Mouse (Mus musculus) lung, postnatal 0 days (tissue): ENCODE results near the gene Rab42. TPM values are rescaled to one million over a fixed set of nuclear protein-coding genes. Genes with fewer than 3 reads are reported as not detected.
A peak's percentile ranks its signal among the peaks of the same experiment; 100 is the strongest.

ENCODE experiments used
- ATAC-seq: fragments of 200-750 bp; cut with Nextera tagmentation; 2 replicates; pipeline ENCODE4 v1.8.0; 2017; ENCODE audit warnings: moderate library complexity
- DNase-seq: peaks from one replicate; pipeline ENCODE4 v3.0.0-alpha.2; 2016; ENCODE audit warnings: low spot score
- H3K27ac ChIP-seq: fragments of 300-500 bp; sonication (generic); 2 replicates; pipeline ENCODE4 v1.5.1; 2014; ENCODE audit warnings: antibody characterized with exemption, mild to moderate bottlenecking, low read length, mixed read lengths
- H3K27me3 ChIP-seq: fragments of 300-500 bp; sonication (generic); replicated peaks from 2 replicates; pipeline ENCODE4 v1.6.1; 2014; ENCODE audit warnings: low read length, mixed read lengths; ENCODE audit not compliant: insufficient read depth
- H3K36me3 ChIP-seq: fragments of 300-500 bp; sonication (generic); 2 replicates; pipeline ENCODE4 v1.6.1; 2014; ENCODE audit warnings: low read length, mixed read lengths; ENCODE audit not compliant: insufficient read depth
- H3K4me1 ChIP-seq: fragments of 300-500 bp; sonication (generic); 2 replicates; pipeline ENCODE4 v1.6.1; 2014; ENCODE audit warnings: antibody characterized with exemption, low read depth, low read length, mixed read lengths; ENCODE audit not compliant: insufficient read depth
- H3K4me2 ChIP-seq: fragments of 300-500 bp; sonication (generic); replicated peaks from 2 replicates; pipeline ENCODE4 v1.6.1; 2014; ENCODE audit warnings: low read depth, mild to moderate bottlenecking, low read length, moderate library complexity, mixed read lengths
- H3K4me3 ChIP-seq: fragments of 300-500 bp; sonication (generic); 2 replicates; pipeline ENCODE4 v1.5.1; 2014; ENCODE audit warnings: low read depth, low read length
- H3K9ac ChIP-seq: fragments of 300-500 bp; sonication (generic); replicated peaks from 2 replicates; pipeline ENCODE4 v1.6.1; 2014; ENCODE audit warnings: low read depth, mild to moderate bottlenecking
- H3K9me3 ChIP-seq: fragments of 300-500 bp; sonication (generic); 2 replicates; pipeline ENCODE4 v1.6.1; 2016; ENCODE audit warnings: low read length, mixed read lengths
- CTCF ChIP-seq: IDR thresholded peaks from 2 replicates; pipeline ENCODE4 v1.5.1; 2016; ENCODE audit warnings: antibody characterized with exemption, mild to moderate bottlenecking
- EP300 ChIP-seq: IDR thresholded peaks from 2 replicates; pipeline ENCODE4 v1.6.1; 2016; ENCODE audit warnings: antibody characterized with exemption, mild to moderate bottlenecking, control low read depth
- WGBS: fragments of 180-500 bp; shearing (Covaris S2); extraction: QIAGEN DNeasy Blood & Tissue Kit; methylation state at CpG from one replicate; pipeline ENCODE4 v1.1.7; 2014; 5-methylcytosine and 5-hydroxymethylcytosine counted together
- polyA plus RNA-seq: library from polyadenylated mRNA; unstranded; fragments of >200 nt; fragmentation: Nextera tagmentation; extraction: Ambion mirVana; gene quantifications from 2 replicates; pipeline ENCODE4 v1.2.1, GENCODE M21; 2015

Gene Rab42
- polyA plus RNA-seq, 1 experiment from 2014 or later, result 3.1 TPM

- Histone ChIP-seq H3K9ac (no peak overlapping the region), H3K27ac (no peak overlapping the region), H3K9me3 (no peaks in the 10 kb centered on the region), H3K36me3 (0 out of 2 replicates have a peak, but pooled peaks cover 9% of the 10 kb centered on the region), H3K4me2 (no peak overlapping the region), H3K4me3 (no peak overlapping the region), H3K27me3 (no peaks in the 10 kb centered on the region), H3K4me1 (no peaks in the 10 kb centered on the region)
- DNase-seq (no peak), ATAC-seq (no peak)
- TF ChIP-seq EP300 (no peak), CTCF (no peak)
- WGBS, result 85% methylated on average over 13 of the region's 13 CpGs
These were observed 35.8 kb upstream of the Rab42 start for GRCm38 (mm10) chr4:132338943-132339342.

GRCm38 (mm10) chr4:132332880-132333279 lies 29.7 kb upstream of the Rab42 start:
- H3K27ac ChIP-seq, result no peak overlapping the region
- H3K9me3 ChIP-seq, result no peaks in the 10 kb centered on the region
- H3K4me3 ChIP-seq, result no peak overlapping the region
- TF ChIP-seq EP300 (no peak), CTCF (no peak)
- DNase-seq (no peak), ATAC-seq (no peak)
- no peaks in the 10 kb centered on the region for H3K27me3 ChIP-seq
- H3K9ac ChIP-seq, result no peak overlapping the region
- H3K4me2 ChIP-seq, result no peak overlapping the region
- H3K36me3 ChIP-seq, result 0 out of 2 replicates have a peak, but pooled peaks cover 7% of the 10 kb centered on the region
- WGBS, result 75% methylated on average over 6 of the region's 6 CpGs
- H3K4me1 ChIP-seq, result 0 out of 2 replicates have a peak, but pooled peaks cover 7% of the 10 kb centered on the region

GRCm38 (mm10) chr4:132331960-132332359 lies 28.8 kb upstream of the Rab42 start:
- no peaks in the 10 kb centered on the region for H3K27me3 ChIP-seq
- TF ChIP-seq EP300 (no peak), CTCF (no peak)
- H3K27ac ChIP-seq, result no peak overlapping the region
- H3K4me2 ChIP-seq, result no peak overlapping the region
- ATAC-seq (no peak), DNase-seq (no peak)
- H3K36me3 ChIP-seq, result 0 out of 2 replicates have a peak, but pooled peaks cover 7% of the 10 kb centered on the region
- no peak overlapping the region for H3K4me3 ChIP-seq
- H3K4me1 ChIP-seq, result 0 out of 2 replicates have a peak, but pooled peaks cover 7% of the 10 kb centered on the region
- no peak overlapping the region for H3K9ac ChIP-seq
- no peaks in the 10 kb centered on the region for H3K9me3 ChIP-seq
- WGBS, result 82% methylated on average over 3 of the region's 3 CpGs

- peak overlapping the region; percentile 65 for H3K4me2 ChIP-seq
- H3K36me3 ChIP-seq, result 0 out of 2 replicates have a peak, but pooled peaks cover 9% of the 10 kb centered on the region
- 0 out of 2 replicates have a peak, but pooled peaks cover 7% of the 10 kb centered on the region for H3K4me1 ChIP-seq
- peak; percentile 9; the same call in 1 of the 2 replicates for ATAC-seq
- no peak for DNase-seq
- H3K9me3 ChIP-seq, result no peaks in the 10 kb centered on the region
- peak overlapping the region; percentile 64 for H3K9ac ChIP-seq
- H3K27ac ChIP-seq, result peak overlapping the region; percentile 86
- TF ChIP-seq EP300, result no peak
- TF ChIP-seq CTCF, result no peak
- peak overlapping the region; percentile 49 for H3K4me3 ChIP-seq
- 7% methylated on average over 9 of the region's 10 CpGs for WGBS
- no peaks in the 10 kb centered on the region for H3K27me3 ChIP-seq
These were observed 26.7 kb upstream of the Rab42 start for GRCm38 (mm10) chr4:132329835-132330354.

GRCm38 (mm10) chr4:132329115-132329834 lies 26.1 kb upstream of the Rab42 start, which contains the start of gene Trnau1ap:
TSS of gene Trnau1ap (minus strand) at chr4:132329538.
- Histone ChIP-seq H3K4me2 (peak within 1 kb of the TSS; percentile 65), H3K9ac (peak within 1 kb of the TSS; percentile 64), H3K4me1 (0 out of 2 replicates have a peak, but pooled peaks cover 7% of the 10 kb centered on the region), H3K9me3 (no peaks in the 10 kb centered on the region), H3K4me3 (peak within 1 kb of the TSS; percentile 49), H3K27ac (peak within 1 kb of the TSS; percentile 86), H3K27me3 (no peaks in the 10 kb centered on the region), H3K36me3 (0 out of 2 replicates have a peak, but pooled peaks cover 6% of the 10 kb centered on the region)
- WGBS, result under 1% methylated on average over 52 of the region's 52 CpGs
- TF ChIP-seq CTCF, result peak; percentile 45
- no peak for TF ChIP-seq EP300
- peak; percentile 97 for DNase-seq
- ATAC-seq, result peak; percentile 99

GRCm38 (mm10) chr4:132328391-132328982 lies 25.3 kb upstream of the Rab42 start:
- H3K27me3 ChIP-seq, result no peaks in the 10 kb centered on the region
- WGBS, result 50% methylated on average over 14 of the region's 14 CpGs
- ATAC-seq (no peak), DNase-seq (no peak)
- TF ChIP-seq CTCF (no peak), EP300 (no peak)
- peak overlapping the region; percentile 65 for H3K4me2 ChIP-seq
- H3K4me3 ChIP-seq, result peak overlapping the region; percentile 49
- no peaks in the 10 kb centered on the region for H3K9me3 ChIP-seq
- H3K36me3 ChIP-seq, result 0 out of 2 replicates have a peak, but pooled peaks cover 6% of the 10 kb centered on the region
- 0 out of 2 replicates have a peak, but pooled peaks cover 7% of the 10 kb centered on the region for H3K4me1 ChIP-seq
- H3K9ac ChIP-seq, result peak overlapping the region; percentile 64
- peak overlapping the region; percentile 86; the same call in 1 of the 2 replicates for H3K27ac ChIP-seq
